Mouse (Mus musculus): Measurements from ENCODE around the gene Efna2. TPM values are rescaled to one million over a fixed set of nuclear protein-coding genes. Genes with fewer than 3 reads are reported as not detected.

Efna2 gene
- polyA plus RNA-seq, 3 experiments from 2014 or later: not detected

DNA sequence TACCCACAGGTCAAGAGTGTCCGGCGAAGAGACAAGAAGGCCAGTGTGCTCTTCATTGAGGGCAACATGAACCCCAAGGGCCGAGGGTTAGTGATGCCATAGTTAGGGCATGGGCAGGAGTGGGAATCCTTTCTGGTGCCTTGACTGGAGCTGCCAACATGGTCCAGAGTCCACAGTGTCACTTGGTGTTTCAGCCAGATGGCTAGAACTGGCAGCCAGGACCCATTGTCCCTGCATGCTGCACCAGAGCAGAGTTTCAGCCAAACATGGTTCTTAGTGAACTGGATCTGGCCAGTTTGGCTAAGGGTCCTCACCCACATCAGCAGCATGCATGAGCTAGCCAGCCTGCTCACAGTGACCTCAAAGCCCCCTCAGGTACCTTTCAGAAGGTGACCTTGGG, 59.0 kb downstream of the Efna2 start:
- no peak for ATAC-seq

Other genes starting within 250 kb of the Efna2 start
- gene Wdr18, start 219.3 kb upstream of the Efna2 start, polyA plus RNA-seq (2017; shearing (Covaris generic)): 10 to 100 TPM; 66.6 to 85.2 (median 74.2) TPM
- gene Grin3b, start 208.8 kb upstream of the Efna2 start, polyA plus RNA-seq (2017; shearing (Covaris generic)): under 1 TPM in 2 of 3 experiments, not detected in 1; 0.16 to 0.20 TPM
- 1 to 10 TPM; 2.0 to 2.5 (median 2.0) TPM for gene Tmem259, start 195.2 kb upstream of the Efna2 start, polyA plus RNA-seq (2017; shearing (Covaris generic))
- 100 to 1,000 TPM; 672 to 989 (median 979) TPM for gene Cnn2, start 190.9 kb upstream of the Efna2 start, polyA plus RNA-seq (2017; shearing (Covaris generic))
- gene Abca7, start 183.0 kb upstream of the Efna2 start, polyA plus RNA-seq (2017; shearing (Covaris generic)): 10 to 100 TPM; 10.7 to 14.2 (median 13.3) TPM
- 100 to 1,000 TPM; 242 to 254 (median 251) TPM for gene Arhgap45, start 162.8 kb upstream of the Efna2 start, polyA plus RNA-seq (2017; shearing (Covaris generic))
- gene Polr2e, start 139.7 kb upstream of the Efna2 start, polyA plus RNA-seq (2017; shearing (Covaris generic)): 100 to 1,000 TPM; 137 to 227 (median 211) TPM
- gene Gpx4, start 132.3 kb upstream of the Efna2 start, polyA plus RNA-seq (2017; shearing (Covaris generic)): 100 to 1,000 TPM; 346 to 445 (median 381) TPM
- gene Sbno2, start 73.9 kb upstream of the Efna2 start, polyA plus RNA-seq (2017; shearing (Covaris generic)): 10 to 100 TPM; 30.4 to 39.1 (median 32.6) TPM
- gene Stk11, start 63.7 kb upstream of the Efna2 start, polyA plus RNA-seq (2017; shearing (Covaris generic)): 10 to 100 TPM; 23.5 to 30.3 (median 25.5) TPM
- 100 to 1,000 TPM; 297 to 357 (median 299) TPM for gene Atp5d, start 40.9 kb upstream of the Efna2 start, polyA plus RNA-seq (2017; shearing (Covaris generic))
- 1 to 10 TPM in 2 of 3 experiments, under 1 TPM in 1; 0.60 to 2.3 (median 1.3) TPM for gene Cbarp, start 38.6 kb upstream of the Efna2 start, polyA plus RNA-seq (2017; shearing (Covaris generic))
- 1 to 10 TPM; 7.3 to 9.3 (median 7.5) TPM for gene Midn, start 31.2 kb upstream of the Efna2 start, polyA plus RNA-seq (2017; shearing (Covaris generic))
- gene Cirbp, start 13.5 kb upstream of the Efna2 start, polyA plus RNA-seq (2017; shearing (Covaris generic)): 100 to 1,000 TPM in 2 of 3 experiments, 10 to 100 TPM in 1; 84.2 to 255 (median 213) TPM
- gene 1600002K03Rik, start 6.5 kb upstream of the Efna2 start, polyA plus RNA-seq (2017; shearing (Covaris generic)): 10 to 100 TPM; 17.9 to 28.4 (median 20.5) TPM
- 10 to 100 TPM; 57.7 to 85.1 (median 67.4) TPM for gene Mum1, start 47.0 kb downstream of the Efna2 start, polyA plus RNA-seq (2017; shearing (Covaris generic))
- gene Ndufs7, start 69.6 kb downstream of the Efna2 start, polyA plus RNA-seq (2017; shearing (Covaris generic)): 100 to 1,000 TPM; 183 to 267 (median 228) TPM
- 1 to 10 TPM in 1 of 3 experiments, under 1 TPM in 2; 0.67 to 1.7 (median 0.75) TPM for gene Gamt, start 81.5 kb downstream of the Efna2 start, polyA plus RNA-seq (2017; shearing (Covaris generic))
- gene Dazap1, start 82.0 kb downstream of the Efna2 start, polyA plus RNA-seq (2017; shearing (Covaris generic)): 10 to 100 TPM; 12.3 to 14.4 (median 14.0) TPM
- 1,000 to 10,000 TPM in 2 of 3 experiments, 100 to 1,000 TPM in 1; 970 to 1,806 (median 1,658) TPM for gene Rps15, start 113.0 kb downstream of the Efna2 start, polyA plus RNA-seq (2017; shearing (Covaris generic))
- gene Apc2, start 116.5 kb downstream of the Efna2 start, polyA plus RNA-seq (2017; shearing (Covaris generic)): under 1 TPM; 0.04 to 0.35 (median 0.05) TPM
- 10 to 100 TPM; 38.1 to 52.1 (median 41.8) TPM for gene 2310011J03Rik, start 141.1 kb downstream of the Efna2 start, polyA plus RNA-seq (2017; shearing (Covaris generic))
- 10 to 100 TPM in 1 of 3 experiments, 1 to 10 TPM in 2; 2.2 to 10.8 (median 9.5) TPM for gene Pcsk4, start 150.0 kb downstream of the Efna2 start, polyA plus RNA-seq (2017; shearing (Covaris generic))
- not detected for gene Reep6, start 150.5 kb downstream of the Efna2 start, polyA plus RNA-seq (2017; shearing (Covaris generic))
- not detected for gene Adamtsl5, start 168.9 kb downstream of the Efna2 start, polyA plus RNA-seq (2017; shearing (Covaris generic))
- gene Plk5, start 177.0 kb downstream of the Efna2 start, polyA plus RNA-seq (2017; shearing (Covaris generic)): not detected
- 1 to 10 TPM in 1 of 3 experiments, under 1 TPM in 2; 0.79 to 1.3 (median 0.79) TPM for gene Mex3d, start 208.2 kb downstream of the Efna2 start, polyA plus RNA-seq (2017; shearing (Covaris generic))
- gene Mbd3, start 220.1 kb downstream of the Efna2 start, polyA plus RNA-seq (2017; shearing (Covaris generic)): 10 to 100 TPM; 19.2 to 30.4 (median 25.9) TPM
- 100 to 1,000 TPM; 289 to 335 (median 330) TPM for gene Uqcr11, start 227.3 kb downstream of the Efna2 start, polyA plus RNA-seq (2017; shearing (Covaris generic))

All from inflammation-experienced regulatory T-cells, adult 6 months (primary cell).